Mouse (Mus musculus) lung, adult 2 months (tissue): ENCODE measurements around the gene Slc38a8.

ENCODE experiments used
- CTCF ChIP-seq: fragments of 200-500 bp; IDR thresholded peaks from 2 replicates; pipeline ENCODE4 v1.5.1; 2011; ENCODE audit warnings: mild to moderate bottlenecking, low read length, control low read depth; ENCODE audit not compliant: insufficient read depth
- POLR2A ChIP-seq: fragments of 200-500 bp; IDR thresholded peaks from 2 replicates; pipeline ENCODE4 v1.6.1; 2011; ENCODE audit warnings: low read depth, mild to moderate bottlenecking, control low read depth, low read length, borderline replicate concordance; ENCODE audit errors: extremely low read depth

- TF ChIP-seq POLR2A (no peak), CTCF (no peak)
Observed at GRCm38 (mm10) chr8:119446990-119447780, 54.3 kb downstream of the Slc38a8 start.
